ENCODE assay signal across 13 mouse cellular contexts in genomic region chr12:34201471-34201870, GRCm38 (mm10).
DNase-seq lines count a peak whose midpoint lies in the region; ATAC-seq and TF ChIP-seq lines count a peak whose summit lies in the region.
"Had no signal": no experiment of that assay in that cellular context is flagged by ENCODE, and none has a peak within 500 bp of the region (broad histone marks: within the 10 kb centered on the region; RNA-seq: fewer than 3 reads in every experiment).

No protein-coding gene starts in this region.

- no peaks in the 10 kb centered on the region for H3K36me3 ChIP-seq in limb, embryonic 11.5 days (ENCODE audit: control insufficient read depth, insufficient read depth, low read length)
- H3K36me3 ChIP-seq: kidney, embryonic 15.5 days had no signal

- TF ChIP-seq CTCF in cerebellum, adult 2 months (IDR thresholded peaks at IDR 0.05; ENCODE audit: borderline replicate concordance, insufficient read depth, low read depth, low read length) = no peak

- H3K27me3 ChIP-seq in limb, embryonic 11.5 days (ENCODE audit: control insufficient read depth, insufficient read depth, low read length) = no peaks in the 10 kb centered on the region
- no peaks in the 10 kb centered on the region for H3K27me3 ChIP-seq in cerebellum, adult 2 months (ENCODE audit: control insufficient read depth, insufficient read depth, low read length)
- H3K27me3 ChIP-seq: kidney, embryonic 15.5 days; megakaryocyte, embryonic 14.5 days had no signal

- WGBS in limb, embryonic 11.5 days = 45% methylated on average over 3 of the region's 3 CpGs
- 82% methylated on average over 3 of the region's 3 CpGs for WGBS in cerebellum, adult 2 months

- no peak for TF ChIP-seq POLR2A in cerebellum, adult 2 months (IDR thresholded peaks at IDR 0.05; ENCODE audit: borderline replicate concordance, insufficient read depth, low read length)

- DNase-seq in adrenal gland, postnatal 10 days = peak; percentile 6
- no peak for DNase-seq in adrenal gland, postnatal 36 days
- DNase-seq in kidney, postnatal 10 days = peak; percentile 27
- DNase-seq in kidney, adult 8-10 months = no peak
- peak; percentile 47 for DNase-seq in limb, embryonic 11.5 days (ENCODE audit: low spot score)
- DNase-seq in cerebellum, adult 18-20 months = no peak
- DNase-seq in cerebellum, adult 2 months = no peak
- DNase-seq: adrenal gland, adult 2 months; B cell, adult 2 months had no signal

- no peak overlapping the region for H3K4me3 ChIP-seq in limb, embryonic 11.5 days (ENCODE audit: low read depth, low read length)
- no peak overlapping the region for H3K4me3 ChIP-seq in cerebellum, adult 2 months (replicated peaks; ENCODE audit: insufficient read depth, low read depth, low read length)
- H3K4me3 ChIP-seq: kidney, embryonic 15.5 days; megakaryocyte, embryonic 14.5 days had no signal

- H3K9me3 ChIP-seq in limb, embryonic 11.5 days (ENCODE audit: control insufficient read depth, low read length) = no peaks in the 10 kb centered on the region
- H3K9me3 ChIP-seq: kidney, embryonic 15.5 days; megakaryocyte, embryonic 14.5 days had no signal

- peak overlapping the region; percentile 68 for H3K27ac ChIP-seq in limb, embryonic 11.5 days (replicated peaks; ENCODE audit: low read depth, low read length)
- no peak overlapping the region for H3K27ac ChIP-seq in cerebellum, adult 2 months (ENCODE audit: insufficient read depth, low read length)
- H3K27ac ChIP-seq: kidney, embryonic 15.5 days; liver, embryonic 14.5 days had no signal

- 0 out of 2 replicates have a peak, but pooled peaks have one; percentile 45 for ATAC-seq in common myeloid progenitor, adult 5-6 weeks (replicated peaks; ENCODE audit: low read depth, poor library complexity, severe bottlenecking)
- ATAC-seq in limb, embryonic 11.5 days (ENCODE audit: insufficient number of reproducible peaks, low FRiP score, low TSS enrichment, low read depth) = no peak

- H3K9ac ChIP-seq in limb, embryonic 11.5 days (ENCODE audit: low read length) = no peak overlapping the region
- H3K9ac ChIP-seq: kidney, embryonic 15.5 days; liver, embryonic 14.5 days had no signal

- H3K4me1 ChIP-seq in limb, embryonic 11.5 days (ENCODE audit: control insufficient read depth, insufficient read depth, low read length) = peaks cover 11% of the 10 kb centered on the region; the same call in 1 of the 2 replicates
- no peaks in the 10 kb centered on the region for H3K4me1 ChIP-seq in cerebellum, adult 2 months (ENCODE audit: control insufficient read depth, insufficient read depth, low read length)
- H3K4me1 ChIP-seq: kidney, embryonic 15.5 days; megakaryocyte, embryonic 14.5 days had no signal

- no peak overlapping the region for H3K4me2 ChIP-seq in limb, embryonic 11.5 days (ENCODE audit: low read depth, severe bottlenecking)
- H3K4me2 ChIP-seq: kidney, embryonic 15.5 days had no signal

Comparison
In these comparisons a context has a peak if more than half of its experiments do, and no peak if none do; other contexts are left out.
1. DNase-seq: peak in adrenal gland, postnatal 10 days (single experiment), kidney, postnatal 10 days (single experiment) and limb, embryonic 11.5 days (single experiment); none in adrenal gland, postnatal 36 days (0 of 2), kidney, adult 8-10 months (0 of 2), cerebellum, adult 18-20 months (0 of 2) and cerebellum, adult 2 months (0 of 2).